8 mouse cellular contexts compared by ENCODE assay signal in the genomic region with DNA sequence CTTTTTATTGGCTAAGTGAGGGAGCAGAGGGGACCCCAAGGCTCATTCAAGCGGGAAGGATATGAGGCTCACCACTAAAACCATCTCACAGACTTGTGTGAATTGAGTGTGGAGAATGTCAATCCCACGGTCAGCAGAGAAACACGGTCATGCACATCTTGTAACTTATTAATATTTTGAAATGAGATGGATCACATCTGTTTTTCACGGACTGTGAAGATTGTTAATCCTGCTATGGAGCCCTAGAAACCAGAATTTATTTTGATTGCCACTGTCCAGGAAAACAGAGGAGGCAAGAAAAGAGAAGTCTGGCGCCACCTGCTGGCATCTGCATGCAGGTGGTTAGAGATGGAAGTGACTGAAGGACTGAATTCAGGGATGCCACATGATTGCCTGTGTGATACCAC. TPM values are rescaled to one million over a fixed set of nuclear protein-coding genes. Genes with fewer than 3 reads are reported as not detected.
DNase-seq lines count a peak whose midpoint lies in the region; ATAC-seq lines count a peak whose summit lies in the region.

No protein-coding gene starts in this region.

- ATAC-seq in forebrain, embryonic 13.5 days = peak; percentile 89
- ATAC-seq in hindbrain, embryonic 15.5 days (ENCODE audit: low FRiP score, low read depth) = peak; percentile 81
- peak; percentile 95 for ATAC-seq in megakaryocyte progenitor cell, adult 5-6 weeks (replicated peaks; ENCODE audit: poor library complexity)
- no peak for ATAC-seq in erythroid progenitor cell, adult 5-6 weeks (replicated peaks; ENCODE audit: low FRiP score, poor library complexity, severe bottlenecking)

- peak; percentile 86 for DNase-seq in R1 (ENCODE audit: low read depth, low spot score)
- DNase-seq in c-Kit-positive CD71-positive TER-119-positive erythroid progenitor cells, embryonic 14.5 days (ENCODE audit: low spot score) = peak; percentile 38
- peak; percentile 69 to 82 for DNase-seq in layer of hippocampus, postnatal 14 days (ENCODE audit: low spot score in 2 of 2)
- DNase-seq in right cerebral cortex, postnatal 25 days = peak; percentile 58

- WGBS in forebrain, embryonic 13.5 days = 49% methylated on average over 5 of the region's 5 CpGs
- 45% methylated on average over 5 of the region's 5 CpGs for WGBS in hindbrain, embryonic 15.5 days

- no peaks in the 10 kb centered on the region for H3K27me3 ChIP-seq in forebrain, embryonic 13.5 days
- H3K27me3 ChIP-seq in hindbrain, embryonic 15.5 days = no peaks in the 10 kb centered on the region

- no peak overlapping the region for H3K4me3 ChIP-seq in forebrain, embryonic 13.5 days
- no peak overlapping the region for H3K4me3 ChIP-seq in hindbrain, embryonic 15.5 days

- H3K4me2 ChIP-seq in forebrain, embryonic 13.5 days = no peak overlapping the region
- H3K4me2 ChIP-seq in hindbrain, embryonic 15.5 days = no peak overlapping the region

- H3K4me1 ChIP-seq in forebrain, embryonic 13.5 days = no peaks in the 10 kb centered on the region
- H3K4me1 ChIP-seq in hindbrain, embryonic 15.5 days (replicated peaks) = no peaks in the 10 kb centered on the region

- H3K9me3 ChIP-seq in forebrain, embryonic 13.5 days (replicated peaks) = no peaks in the 10 kb centered on the region
- H3K9me3 ChIP-seq in hindbrain, embryonic 15.5 days = no peaks in the 10 kb centered on the region

- H3K27ac ChIP-seq in forebrain, embryonic 13.5 days = no peak overlapping the region
- H3K27ac ChIP-seq in hindbrain, embryonic 15.5 days (replicated peaks) = no peak overlapping the region

- no peaks in the 10 kb centered on the region for H3K36me3 ChIP-seq in forebrain, embryonic 13.5 days (ENCODE audit: poor library complexity, severe bottlenecking)
- no peaks in the 10 kb centered on the region for H3K36me3 ChIP-seq in hindbrain, embryonic 15.5 days

- no peak overlapping the region for H3K9ac ChIP-seq in forebrain, embryonic 13.5 days
- H3K9ac ChIP-seq in hindbrain, embryonic 15.5 days = no peak overlapping the region

RNA-seq across cellular contexts. Expression of gene BC030870, which starts 19.1 kb away (rescaled TPM):
- not detected in 2 replicates for polyA plus RNA-seq in forebrain, embryonic 13.5 days (2015; fragmentation: Nextera tagmentation; extraction: Ambion mirVana)
- 0.09 TPM in 1 of 2 replicates, not detected in the other for polyA plus RNA-seq in hindbrain, embryonic 15.5 days (2015; fragmentation: Nextera tagmentation; extraction: Ambion mirVana)
- not detected for total RNA-seq in layer of hippocampus, postnatal 14 days (2021)
- not detected in 2 replicates for total RNA-seq in megakaryocyte progenitor cell, adult 5-6 weeks (2015)
- not detected in 2 replicates for total RNA-seq in megakaryocyte progenitor cell, adult 5-6 weeks (2017)
- not detected in 2 replicates for total RNA-seq in erythroid progenitor cell, adult 5-6 weeks (2015; ENCODE audit: low replicate concordance)
- total RNA-seq in erythroid progenitor cell, adult 5-6 weeks (2017; ENCODE audit: low replicate concordance) = not detected in 2 replicates

RNA-seq across cellular contexts. Expression of gene Gm10663, which starts 35.5 kb away (rescaled TPM):
- not detected in 2 replicates for polyA plus RNA-seq in forebrain, embryonic 13.5 days (2015; fragmentation: Nextera tagmentation; extraction: Ambion mirVana)
- not detected in 2 replicates for polyA plus RNA-seq in hindbrain, embryonic 15.5 days (2015; fragmentation: Nextera tagmentation; extraction: Ambion mirVana)
- total RNA-seq in layer of hippocampus, postnatal 14 days (2021) = not detected
- total RNA-seq in megakaryocyte progenitor cell, adult 5-6 weeks (2015) = not detected in 2 replicates
- total RNA-seq in megakaryocyte progenitor cell, adult 5-6 weeks (2017) = not detected in 2 replicates
- total RNA-seq in erythroid progenitor cell, adult 5-6 weeks (2015; ENCODE audit: low replicate concordance) = not detected in 2 replicates
- total RNA-seq in erythroid progenitor cell, adult 5-6 weeks (2017; ENCODE audit: low replicate concordance) = not detected in 2 replicates
